Mouse (Mus musculus): Measurements from ENCODE around the gene Pcsk2. TPM values are rescaled to one million over a fixed set of nuclear protein-coding genes. Genes with fewer than 3 reads are reported as not detected.

Pcsk2 gene
- total and polyA plus RNA-seq, 3 experiments, result not detected

DNA sequence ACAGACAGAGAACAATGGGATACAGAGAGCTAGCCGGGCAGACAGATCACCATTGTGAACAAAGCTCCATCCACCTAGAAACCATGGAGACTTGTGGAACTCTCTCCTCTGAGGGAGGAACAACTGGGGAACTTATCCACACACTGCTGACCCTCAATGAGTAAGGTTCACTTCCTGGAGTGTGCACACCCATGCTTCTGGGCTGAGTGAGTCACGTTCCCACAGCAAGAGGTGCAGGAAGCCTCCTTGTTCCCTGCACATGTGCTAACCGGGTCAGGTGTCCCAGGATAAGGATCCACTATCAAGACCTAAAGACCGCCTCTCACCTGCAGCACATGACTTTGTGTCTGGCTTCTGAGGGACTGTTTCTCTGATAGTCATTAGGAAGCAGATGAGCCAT lies 307.5 kb downstream of the Pcsk2 start:
- no peak overlapping the region for H3K27ac ChIP-seq
- intact Hi-C loops (cut with DNase I), result no loop called here
- DNase-seq, result no peak
- H3K4me1 ChIP-seq (ENCODE audit: control insufficient read depth, insufficient read depth, low read length), result peaks cover 1% of the 10 kb centered on the region; the same call in 1 of the 2 replicates
- TF ChIP-seq CTCF (IDR thresholded peaks at IDR 0.05) (no peak), POLR2A (IDR thresholded peaks at IDR 0.05; ENCODE audit: insufficient read depth, low read depth, low read length) (no peak), EP300 (IDR thresholded peaks at IDR 0.05; ENCODE audit: insufficient read depth, low read depth, low read length) (no peak)
- H3K79me2 ChIP-seq (replicated peaks; ENCODE audit: control insufficient read depth, insufficient read depth, low read length), result no peaks in the 10 kb centered on the region
- no peak overlapping the region for H3K4me3 ChIP-seq
- no peaks in the 10 kb centered on the region for H3K27me3 ChIP-seq (ENCODE audit: control insufficient read depth, insufficient read depth, low read length)
- H3K36me3 ChIP-seq (ENCODE audit: control insufficient read depth, insufficient read depth, low read length), result no peaks in the 10 kb centered on the region
- 53% methylated on average over 4 of the region's 4 CpGs for WGBS
- H3K9ac ChIP-seq (ENCODE audit: low read depth, low read length), result no peak overlapping the region

GRCm38 (mm10) chr2:143859166-143859565 lies 313.2 kb downstream of the Pcsk2 start:
- DNase-seq, result no peak
- whole genome bisulfite sequencing, result 85% methylated on average over 2 of the region's 2 CpGs
- Histone ChIP-seq H3K4me3 (no peak overlapping the region), H3K9ac (ENCODE audit: low read depth, low read length) (no peak overlapping the region), H3K79me2 (replicated peaks; ENCODE audit: control insufficient read depth, insufficient read depth, low read length) (no peaks in the 10 kb centered on the region), H3K4me1 (ENCODE audit: control insufficient read depth, insufficient read depth, low read length) (peaks cover 2% of the 10 kb centered on the region; the same call in 1 of the 2 replicates), H3K27me3 (ENCODE audit: control insufficient read depth, insufficient read depth, low read length) (no peaks in the 10 kb centered on the region), H3K36me3 (ENCODE audit: control insufficient read depth, insufficient read depth, low read length) (no peaks in the 10 kb centered on the region), H3K27ac (no peak overlapping the region)
- TF ChIP-seq POLR2A (IDR thresholded peaks at IDR 0.05; ENCODE audit: insufficient read depth, low read depth, low read length), result no peak
- TF ChIP-seq EP300 (IDR thresholded peaks at IDR 0.05; ENCODE audit: insufficient read depth, low read depth, low read length), result no peak
- no peak for TF ChIP-seq CTCF (IDR thresholded peaks at IDR 0.05)
- intact Hi-C loops (cut with DNase I), result no loop called here

DNA sequence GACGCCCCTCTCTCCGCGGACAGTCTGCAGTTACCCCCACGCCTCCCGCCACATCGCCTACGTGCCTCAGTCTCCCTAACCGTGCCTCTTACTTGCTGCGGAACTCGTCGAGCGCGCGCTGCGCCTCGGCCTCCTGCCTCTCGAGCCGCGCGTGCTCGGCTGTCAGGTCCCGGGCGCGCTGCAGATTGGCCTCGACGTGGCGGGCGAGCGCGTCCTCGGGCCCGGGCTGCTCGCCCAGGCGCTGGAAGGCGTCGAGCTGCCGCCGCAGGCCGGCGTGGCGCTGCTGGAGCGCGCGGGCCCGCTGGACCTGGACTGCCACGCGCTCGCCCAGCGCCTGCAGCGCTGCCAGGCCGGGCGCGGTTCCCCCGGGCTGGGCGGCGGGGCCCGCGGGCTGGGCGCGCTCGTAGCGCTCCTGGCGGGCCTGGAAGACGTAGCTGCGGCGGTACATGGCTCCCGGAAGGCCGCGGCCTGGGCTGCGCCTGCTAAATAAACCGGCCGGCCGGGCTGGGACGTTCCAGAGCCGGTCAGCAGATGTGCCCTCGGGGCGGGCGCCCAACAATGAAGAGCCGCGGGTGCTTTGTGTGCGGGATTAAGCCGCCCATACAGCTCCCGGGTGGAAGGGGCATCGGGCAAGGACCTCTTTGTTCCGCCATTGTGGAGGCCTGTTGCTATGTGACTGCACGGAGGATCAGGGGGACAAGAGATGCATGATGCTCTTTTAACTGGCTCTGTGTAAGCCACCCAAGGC lies 316.7 kb downstream of the Pcsk2 start, which contains the start of gene Bfsp1:
Bfsp1 (minus strand) TSS at position 690 of the 748 bp plus-strand sequence.
- Histone ChIP-seq H3K27me3 (ENCODE audit: control insufficient read depth, insufficient read depth, low read length) (no peaks in the 10 kb centered on the region), H3K4me1 (ENCODE audit: control insufficient read depth, insufficient read depth, low read length) (peaks cover 3% of the 10 kb centered on the region; the same call in 1 of the 2 replicates), H3K79me2 (replicated peaks; ENCODE audit: control insufficient read depth, insufficient read depth, low read length) (no peaks in the 10 kb centered on the region), H3K4me3 (peak within 1 kb of the TSS; percentile 39), H3K36me3 (ENCODE audit: control insufficient read depth, insufficient read depth, low read length) (no peaks in the 10 kb centered on the region), H3K9ac (ENCODE audit: low read depth, low read length) (peak within 1 kb of the TSS; percentile 58), H3K27ac (peak within 1 kb of the TSS; percentile 31)
- TF ChIP-seq EP300 (IDR thresholded peaks at IDR 0.05; ENCODE audit: insufficient read depth, low read depth, low read length), result no peak
- peak; percentile 14; the same call in 1 of the 2 replicates for TF ChIP-seq CTCF (IDR thresholded peaks at IDR 0.05)
- TF ChIP-seq POLR2A (IDR thresholded peaks at IDR 0.05; ENCODE audit: insufficient read depth, low read depth, low read length), result no peak
- peak; percentile 74 to 80 for DNase-seq
- WGBS, result 6% methylated on average over 86 of the region's 86 CpGs
- intact Hi-C loops (cut with DNase I), result loop anchor here (10.0 kb wide), 1 partner anchor 592 kb away; no protein-coding TSS in a partner anchor

DNA sequence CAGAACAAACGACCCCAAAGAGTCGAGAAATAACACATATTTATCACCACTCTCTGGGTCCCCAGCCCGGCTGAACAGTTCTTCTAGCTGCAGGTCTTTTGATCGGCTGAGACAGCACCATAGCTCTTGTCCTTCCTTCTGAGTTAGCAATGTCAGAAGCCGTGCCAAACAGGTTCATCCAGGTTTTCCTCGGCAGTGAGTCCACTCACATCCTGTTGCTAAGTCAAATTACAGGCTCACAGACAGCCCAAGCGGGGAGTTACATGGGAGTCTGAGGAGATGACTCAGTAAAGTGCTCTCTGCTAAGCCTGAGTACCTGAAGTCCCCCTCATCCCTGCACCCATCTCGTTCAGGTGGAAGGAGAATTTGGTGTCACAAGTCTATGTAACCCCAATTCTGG lies 318.6 kb downstream of the Pcsk2 start:
- Histone ChIP-seq H3K36me3 (ENCODE audit: control insufficient read depth, insufficient read depth, low read length) (no peaks in the 10 kb centered on the region), H3K4me1 (ENCODE audit: control insufficient read depth, insufficient read depth, low read length) (peaks cover 3% of the 10 kb centered on the region; the same call in 1 of the 2 replicates), H3K4me3 (no peak overlapping the region), H3K9ac (ENCODE audit: low read depth, low read length) (no peak overlapping the region), H3K79me2 (replicated peaks; ENCODE audit: control insufficient read depth, insufficient read depth, low read length) (no peaks in the 10 kb centered on the region), H3K27me3 (ENCODE audit: control insufficient read depth, insufficient read depth, low read length) (no peaks in the 10 kb centered on the region), H3K27ac (no peak overlapping the region)
- no peak for TF ChIP-seq CTCF (IDR thresholded peaks at IDR 0.05)
- no peak for TF ChIP-seq EP300 (IDR thresholded peaks at IDR 0.05; ENCODE audit: insufficient read depth, low read depth, low read length)
- no peak for TF ChIP-seq POLR2A (IDR thresholded peaks at IDR 0.05; ENCODE audit: insufficient read depth, low read depth, low read length)
- intact Hi-C loops (cut with DNase I), result loop anchor here (10.0 kb wide), 1 partner anchor 590 kb away; no protein-coding TSS in a partner anchor
- WGBS, result 66% methylated on average over 8 of the region's 8 CpGs
- no peak for DNase-seq
